Mouse (Mus musculus) heart, adult 9 months (tissue): ENCODE results near the gene Kcnj9.

ENCODE experiments used
- DNase-seq, 2 experiments: peaks; one replicate each; pipeline ENCODE4 v3.0.0; 2022; ENCODE audit warnings: low spot score in 2 of 2

The Kcnj9 gene

GRCm38 (mm10) chr1:172333512-172333911 lies 4.4 kb upstream of the Kcnj9 start:
- DNase-seq: no peak

- DNase-seq: no peak
These were observed 3.8 kb upstream of the Kcnj9 start for GRCm38 (mm10) chr1:172332925-172333324.

- no peak for DNase-seq
These were observed 2.4 kb upstream of the Kcnj9 start for GRCm38 (mm10) chr1:172331422-172331947.

GRCm38 (mm10) chr1:172329616-172330015 lies 498 bp upstream of the Kcnj9 start:
- DNase-seq: no peak

- DNase-seq: no peak
These were observed 657 bp downstream of the Kcnj9 start for GRCm38 (mm10) chr1:172328461-172328860.

- DNase-seq: no peak
These were observed 1.1 kb downstream of the Kcnj9 start for GRCm38 (mm10) chr1:172328041-172328440.

GRCm38 (mm10) chr1:172327206-172328001 lies 1.7 kb downstream of the Kcnj9 start:
- no peak for DNase-seq

GRCm38 (mm10) chr1:172326684-172327083 lies 2.4 kb downstream of the Kcnj9 start:
- DNase-seq: no peak

GRCm38 (mm10) chr1:172325680-172326535 lies 3.2 kb downstream of the Kcnj9 start:
- DNase-seq: peak in 1 of 2 experiments; percentile 33

- DNase-seq: peak; percentile 49 to 65
These were observed 4.4 kb downstream of the Kcnj9 start for GRCm38 (mm10) chr1:172324725-172325124.

GRCm38 (mm10) chr1:172323801-172324359 lies 5.2 kb downstream of the Kcnj9 start:
- no peak for DNase-seq

GRCm38 (mm10) chr1:172323298-172323697 lies 5.8 kb downstream of the Kcnj9 start:
- DNase-seq: no peak

GRCm38 (mm10) chr1:172322725-172323124 lies 6.4 kb downstream of the Kcnj9 start:
- DNase-seq: no peak

GRCm38 (mm10) chr1:172319921-172320411 lies 9.2 kb downstream of the Kcnj9 start:
- no peak for DNase-seq

GRCm38 (mm10) chr1:172319346-172319745 lies 9.8 kb downstream of the Kcnj9 start:
- DNase-seq: no peak

GRCm38 (mm10) chr1:172318424-172319035 lies 10.6 kb downstream of the Kcnj9 start:
- DNase-seq: no peak

GRCm38 (mm10) chr1:172317946-172318345 lies 11.2 kb downstream of the Kcnj9 start:
- DNase-seq: no peak

GRCm38 (mm10) chr1:172317431-172317830 lies 11.7 kb downstream of the Kcnj9 start:
- DNase-seq: no peak

GRCm38 (mm10) chr1:172314911-172315310 lies 14.2 kb downstream of the Kcnj9 start:
- no peak for DNase-seq

GRCm38 (mm10) chr1:172313613-172314411 lies 15.3 kb downstream of the Kcnj9 start:
- peak; percentile 31 to 45 for DNase-seq
